Mouse (Mus musculus): ENCODE data around the gene Lpar1. TPM values are rescaled to one million over a fixed set of nuclear protein-coding genes. Genes with fewer than 3 reads are reported as not detected.

Lpar1 gene
- polyA plus RNA-seq, 2 experiments, result 0.99 to 2.5 TPM

- Histone ChIP-seq H3K9me3 (ENCODE audit: control insufficient read depth, low read length) (no peaks in the 10 kb centered on the region), H3K4me1 (replicated peaks; ENCODE audit: control insufficient read depth in 2 of 2, insufficient read depth in 2 of 2, low read length in 1 of 2) (no peaks in the 10 kb centered on the region), H3K36me3 (replicated peaks; ENCODE audit: control insufficient read depth, insufficient read depth, low read depth) (no peaks in the 10 kb centered on the region), H3K9ac (replicated peaks) (no peak overlapping the region), H3K27me3 (ENCODE audit: control insufficient read depth, insufficient read depth, low read length) (no peaks in the 10 kb centered on the region), H3K4me3 (ENCODE audit: insufficient read depth in 1 of 2, low read depth in 2 of 2, low read length in 2 of 2) (no peak overlapping the region), H3K27ac (no peak overlapping the region), H3K4me2 (ENCODE audit: low read depth) (no peak overlapping the region)
- no peak for DNase-seq (ENCODE audit: low read depth in 3 of 3, low spot score in 3 of 3)
- no peak for TF ChIP-seq CTCF (IDR thresholded peaks at IDR 0.05; ENCODE audit: low read depth)
- no peak for TF ChIP-seq EP300 (IDR thresholded peaks at IDR 0.05; ENCODE audit: low read depth)
- WGBS (ENCODE audit: insufficient replicate concordance), result 57% methylated on average over 6 of the region's 6 CpGs
- ATAC-seq (ENCODE audit: insufficient read depth), result no peak
These were observed 55.0 kb downstream of the Lpar1 start for GRCm38 (mm10) chr4:58498734-58499133.

DNA sequence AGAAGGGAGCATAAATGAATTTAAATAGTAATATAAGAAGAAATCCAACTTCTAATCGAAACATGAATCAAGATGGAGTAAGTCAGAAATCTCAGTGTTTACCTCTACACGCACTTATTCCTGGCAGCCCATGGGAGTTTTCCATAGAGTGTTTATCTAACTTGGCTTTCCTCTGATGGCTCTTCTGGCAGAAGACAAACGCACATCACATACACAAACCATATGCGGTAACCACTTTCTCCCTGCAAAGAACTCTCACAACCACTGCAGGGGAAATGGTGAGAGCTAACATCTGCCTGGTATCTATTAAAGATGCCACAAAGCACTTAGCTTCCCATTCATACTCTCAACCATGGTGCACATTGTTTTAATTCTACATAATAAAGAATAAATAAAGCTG is 56.4 kb downstream of the Lpar1 start:
- H3K27ac ChIP-seq, result no peak overlapping the region
- no peak for DNase-seq (ENCODE audit: low read depth in 3 of 3, low spot score in 3 of 3)
- no peak overlapping the region for H3K4me3 ChIP-seq (ENCODE audit: insufficient read depth in 1 of 2, low read depth in 2 of 2, low read length in 2 of 2)
- H3K9me3 ChIP-seq (ENCODE audit: control insufficient read depth, low read length), result no peaks in the 10 kb centered on the region
- no peaks in the 10 kb centered on the region for H3K27me3 ChIP-seq (ENCODE audit: control insufficient read depth, insufficient read depth, low read length)
- H3K4me1 ChIP-seq (replicated peaks; ENCODE audit: control insufficient read depth in 2 of 2, insufficient read depth in 2 of 2, low read length in 1 of 2), result no peaks in the 10 kb centered on the region
- TF ChIP-seq CTCF (IDR thresholded peaks at IDR 0.05; ENCODE audit: low read depth) (no peak), EP300 (IDR thresholded peaks at IDR 0.05; ENCODE audit: low read depth) (no peak)
- no peak overlapping the region for H3K9ac ChIP-seq (replicated peaks)
- H3K36me3 ChIP-seq (replicated peaks; ENCODE audit: control insufficient read depth, insufficient read depth, low read depth), result no peaks in the 10 kb centered on the region
- 69% methylated on average over 4 of the region's 4 CpGs for WGBS (ENCODE audit: insufficient replicate concordance)
- no peak for ATAC-seq (ENCODE audit: insufficient read depth)
- H3K4me2 ChIP-seq (ENCODE audit: low read depth), result no peak overlapping the region

DNA sequence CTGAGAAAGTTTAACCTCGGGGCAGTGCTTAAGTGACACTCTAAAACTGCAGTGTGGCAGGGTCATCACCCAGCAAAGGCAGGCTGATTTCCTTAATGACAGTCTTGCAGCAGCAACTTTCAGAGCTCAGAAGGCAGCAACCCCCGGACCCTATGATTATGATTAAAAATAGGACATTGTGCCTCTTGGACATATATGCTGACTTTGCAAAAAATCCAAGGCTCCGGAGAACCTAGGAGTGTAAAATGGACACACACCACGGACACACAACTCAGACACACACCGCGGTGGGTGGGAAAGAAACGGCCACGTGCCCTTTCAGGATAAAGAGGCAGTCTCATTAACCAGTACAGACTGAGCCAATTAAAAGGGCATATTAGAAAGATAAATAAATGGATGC is 57.0 kb downstream of the Lpar1 start:
- DNase-seq (ENCODE audit: low read depth in 3 of 3, low spot score in 3 of 3), result no peak
- ATAC-seq (ENCODE audit: insufficient read depth), result no peak
- 51% methylated on average over 8 of the region's 8 CpGs for WGBS (ENCODE audit: insufficient replicate concordance)

GRCm38 (mm10) chr4:58491742-58492141 is 62.0 kb downstream of the Lpar1 start:
- Histone ChIP-seq H3K27me3 (ENCODE audit: control insufficient read depth, insufficient read depth, low read length) (no peaks in the 10 kb centered on the region), H3K4me2 (ENCODE audit: low read depth) (no peak overlapping the region), H3K4me1 (replicated peaks; ENCODE audit: control insufficient read depth in 2 of 2, insufficient read depth in 2 of 2, low read length in 1 of 2) (no peaks in the 10 kb centered on the region), H3K4me3 (ENCODE audit: insufficient read depth in 1 of 2, low read depth in 2 of 2, low read length in 2 of 2) (no peak overlapping the region), H3K36me3 (replicated peaks; ENCODE audit: control insufficient read depth, insufficient read depth, low read depth) (no peaks in the 10 kb centered on the region), H3K27ac (no peak overlapping the region), H3K9me3 (ENCODE audit: control insufficient read depth, low read length) (no peaks in the 10 kb centered on the region), H3K9ac (replicated peaks) (no peak overlapping the region)
- WGBS (ENCODE audit: insufficient replicate concordance), result 70% methylated on average over 3 of the region's 3 CpGs
- TF ChIP-seq EP300 (IDR thresholded peaks at IDR 0.05; ENCODE audit: low read depth) (no peak), CTCF (IDR thresholded peaks at IDR 0.05; ENCODE audit: low read depth) (no peak)
- no peak for DNase-seq (ENCODE audit: low read depth in 3 of 3, low spot score in 3 of 3)
- ATAC-seq (ENCODE audit: insufficient read depth), result no peak

More for the DNA sequence above, 57.0 kb downstream of the Lpar1 start:
- Histone ChIP-seq H3K36me3 (replicated peaks; ENCODE audit: control insufficient read depth, insufficient read depth, low read depth) (no peaks in the 10 kb centered on the region), H3K4me3 (ENCODE audit: insufficient read depth in 1 of 2, low read depth in 2 of 2, low read length in 2 of 2) (no peak overlapping the region), H3K9me3 (ENCODE audit: control insufficient read depth, low read length) (no peaks in the 10 kb centered on the region), H3K9ac (replicated peaks) (no peak overlapping the region), H3K27ac (no peak overlapping the region), H3K4me1 (replicated peaks; ENCODE audit: control insufficient read depth in 2 of 2, insufficient read depth in 2 of 2, low read length in 1 of 2) (no peaks in the 10 kb centered on the region), H3K27me3 (ENCODE audit: control insufficient read depth, insufficient read depth, low read length) (no peaks in the 10 kb centered on the region), H3K4me2 (ENCODE audit: low read depth) (no peak overlapping the region)
- TF ChIP-seq CTCF (IDR thresholded peaks at IDR 0.05; ENCODE audit: low read depth) (no peak), EP300 (IDR thresholded peaks at IDR 0.05; ENCODE audit: low read depth) (no peak)

DNA sequence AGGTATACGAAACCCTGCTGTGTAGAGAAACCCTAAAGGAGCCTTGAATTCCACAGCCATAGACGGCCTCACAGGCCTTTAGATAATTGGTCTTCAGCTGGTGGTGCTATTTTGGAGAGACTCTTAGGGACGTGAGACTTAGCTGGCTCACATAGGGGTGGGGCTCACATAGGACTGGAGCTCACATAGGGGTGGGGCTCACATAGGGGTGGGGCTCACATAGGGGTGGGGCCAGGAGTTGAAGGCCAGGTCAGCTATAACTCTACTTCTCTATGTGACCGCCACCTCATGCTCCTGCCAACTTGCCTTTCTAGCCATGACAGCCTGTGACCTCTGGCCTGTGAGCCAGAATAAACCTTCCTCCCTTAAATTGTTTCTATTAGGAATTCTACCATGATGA is 63.3 kb downstream of the Lpar1 start:
- Histone ChIP-seq H3K4me3 (ENCODE audit: insufficient read depth in 1 of 2, low read depth in 2 of 2, low read length in 2 of 2) (no peak overlapping the region), H3K36me3 (replicated peaks; ENCODE audit: control insufficient read depth, insufficient read depth, low read depth) (no peaks in the 10 kb centered on the region), H3K9ac (replicated peaks) (no peak overlapping the region), H3K9me3 (ENCODE audit: control insufficient read depth, low read length) (no peaks in the 10 kb centered on the region), H3K27me3 (ENCODE audit: control insufficient read depth, insufficient read depth, low read length) (no peaks in the 10 kb centered on the region), H3K27ac (no peak overlapping the region), H3K4me2 (ENCODE audit: low read depth) (no peak overlapping the region), H3K4me1 (replicated peaks; ENCODE audit: control insufficient read depth in 2 of 2, insufficient read depth in 2 of 2, low read length in 1 of 2) (no peaks in the 10 kb centered on the region)
- 55% methylated on average over 4 of the region's 4 CpGs for WGBS (ENCODE audit: insufficient replicate concordance)
- TF ChIP-seq EP300 (IDR thresholded peaks at IDR 0.05; ENCODE audit: low read depth) (no peak), CTCF (IDR thresholded peaks at IDR 0.05; ENCODE audit: low read depth) (no peak)
- DNase-seq (ENCODE audit: low read depth in 3 of 3, low spot score in 3 of 3) (no peak), ATAC-seq (ENCODE audit: insufficient read depth) (no peak)
